Mouse (Mus musculus): Measurements from ENCODE around the gene Vmn1r95. TPM values are rescaled to one million over a fixed set of nuclear protein-coding genes. Genes with fewer than 3 reads are reported as not detected.
"Not testable (repeated sequence)": the region's sequence is repeated elsewhere in the genome, so short reads cannot be mapped to it uniquely, and the experiment has no call there.

Gene Vmn1r95
- total RNA-seq (2014; fragmentation: Nextera tagmentation) (not detected in 2 replicates), total RNA-seq (2017) (0.17 TPM in 1 of 2 replicates, not detected in the other), polyA plus RNA-seq (2012) (not detected in 2 replicates)

DNA sequence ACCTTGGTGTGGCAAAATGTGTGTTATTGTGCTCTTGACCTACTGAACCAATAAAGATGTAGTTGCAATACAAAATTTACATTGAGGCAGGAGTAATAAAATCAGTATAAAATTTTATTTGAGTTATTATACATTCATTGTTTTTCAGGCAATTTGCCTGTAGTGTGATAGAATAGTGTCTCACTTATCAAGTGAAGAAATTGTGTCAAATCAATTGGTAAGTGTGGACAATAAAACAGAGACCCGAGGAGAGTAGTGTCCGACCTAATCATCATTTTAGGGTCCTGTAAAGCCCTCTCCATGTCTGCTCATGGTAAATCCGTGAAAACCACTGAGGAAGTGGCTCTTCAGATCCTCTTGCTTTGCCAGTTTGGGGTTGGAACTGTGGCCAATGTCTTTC lies at the start of gene Vmn1r95:
Vmn1r95 (plus strand) TSS at position 301 of the 400 bp plus-strand sequence.
- not testable (repeated sequence) for H3K4me1 ChIP-seq (ENCODE audit: insufficient read depth, low read depth, low read length); DNase-seq (ENCODE audit: low spot score); ATAC-seq (ENCODE audit: extremely low read depth, insufficient number of reproducible peaks, low FRiP score, poor library complexity, severe bottlenecking); H3K36me3 ChIP-seq (replicated peaks); H3K9me3 ChIP-seq (replicated peaks); H3K4me3 ChIP-seq (ENCODE audit: low read depth, low read length); H3K27me3 ChIP-seq (ENCODE audit: insufficient read depth, low read length)

GRCm38 (mm10) chr7:20168277-20168676 lies 25.2 kb upstream of the Vmn1r95 start, which contains the start of gene Vmn1r94:
Gene Vmn1r94 (minus strand): TSS chr7:20168377.
- H3K27me3 ChIP-seq (ENCODE audit: insufficient read depth, low read length), result not testable (repeated sequence)

GRCm38 (mm10) chr7:20205507-20205906 lies 12.0 kb downstream of the Vmn1r95 start, which contains the start of gene Gm6164:
Gene Gm6164 (minus strand): TSS chr7:20205607.
- H3K4me1 ChIP-seq (ENCODE audit: insufficient read depth, low read depth, low read length); DNase-seq (ENCODE audit: low spot score); H3K27me3 ChIP-seq (ENCODE audit: insufficient read depth, low read length); ATAC-seq (ENCODE audit: extremely low read depth, insufficient number of reproducible peaks, low FRiP score, poor library complexity, severe bottlenecking); H3K36me3 ChIP-seq (replicated peaks); H3K9me3 ChIP-seq (replicated peaks); H3K4me3 ChIP-seq (ENCODE audit: low read depth, low read length): not testable (repeated sequence)

More at GRCm38 (mm10) chr7:20168277-20168676, 25.2 kb upstream of the Vmn1r95 start, which contains the start of gene Vmn1r94:
- not testable (repeated sequence) for ATAC-seq (ENCODE audit: extremely low read depth, insufficient number of reproducible peaks, low FRiP score, poor library complexity, severe bottlenecking); H3K36me3 ChIP-seq (replicated peaks); DNase-seq (ENCODE audit: low spot score); H3K9me3 ChIP-seq (replicated peaks); H3K4me1 ChIP-seq (ENCODE audit: insufficient read depth, low read depth, low read length); H3K4me3 ChIP-seq (ENCODE audit: low read depth, low read length)

GRCm38 (mm10) chr7:20233728-20234127 lies 40.2 kb downstream of the Vmn1r95 start, which contains the start of gene Gm4498:
Gene Gm4498 (minus strand): TSS chr7:20233828.
- H3K36me3 ChIP-seq (replicated peaks); H3K27me3 ChIP-seq (ENCODE audit: insufficient read depth, low read length); DNase-seq (ENCODE audit: low spot score); H3K9me3 ChIP-seq (replicated peaks); H3K4me3 ChIP-seq (ENCODE audit: low read depth, low read length); ATAC-seq (ENCODE audit: extremely low read depth, insufficient number of reproducible peaks, low FRiP score, poor library complexity, severe bottlenecking); H3K4me1 ChIP-seq (ENCODE audit: insufficient read depth, low read depth, low read length): not testable (repeated sequence)

Other genes with a start within 250 kb of the Vmn1r95 start
- not detected in 2 replicates for gene Igsf23, start 243.0 kb upstream of the Vmn1r95 start, total RNA-seq (2014; fragmentation: Nextera tagmentation)
- 0.11 TPM in 1 of 2 replicates, not detected in the other for gene Igsf23, start 243.0 kb upstream of the Vmn1r95 start, total RNA-seq (2017)
- gene Igsf23, start 243.0 kb upstream of the Vmn1r95 start, polyA plus RNA-seq (2012), result not detected in 2 replicates
- not detected in 2 replicates for gene Ceacam20, start 228.3 kb upstream of the Vmn1r95 start, total RNA-seq (2014; fragmentation: Nextera tagmentation)
- gene Ceacam20, start 228.3 kb upstream of the Vmn1r95 start, total RNA-seq (2017), result not detected in 2 replicates
- not detected in 2 replicates for gene Ceacam20, start 228.3 kb upstream of the Vmn1r95 start, polyA plus RNA-seq (2012)
- gene Nlrp9b, start 202.2 kb upstream of the Vmn1r95 start, total RNA-seq (2014; fragmentation: Nextera tagmentation), result not detected in 2 replicates
- gene Nlrp9b, start 202.2 kb upstream of the Vmn1r95 start, total RNA-seq (2017), result 0.12 and 0.38 TPM in 2 replicates
- gene Nlrp9b, start 202.2 kb upstream of the Vmn1r95 start, polyA plus RNA-seq (2012), result not detected in 2 replicates
- not detected in 2 replicates for gene Vmn1r91, start 94.0 kb upstream of the Vmn1r95 start, total RNA-seq (2014; fragmentation: Nextera tagmentation)
- gene Vmn1r91, start 94.0 kb upstream of the Vmn1r95 start, total RNA-seq (2017), result 0.05 and 0.06 TPM in 2 replicates
- gene Vmn1r91, start 94.0 kb upstream of the Vmn1r95 start, polyA plus RNA-seq (2012), result not detected in 2 replicates
- gene Gm16442, start 71.1 kb upstream of the Vmn1r95 start, total RNA-seq (2014; fragmentation: Nextera tagmentation), result not detected in 2 replicates
- 0.27 TPM in 1 of 2 replicates, not detected in the other for gene Gm16442, start 71.1 kb upstream of the Vmn1r95 start, total RNA-seq (2017)
- gene Gm16442, start 71.1 kb upstream of the Vmn1r95 start, polyA plus RNA-seq (2012), result not detected in 2 replicates
- gene Vmn1r93, start 54.6 kb upstream of the Vmn1r95 start, total RNA-seq (2014; fragmentation: Nextera tagmentation), result not detected in 2 replicates
- not detected in 2 replicates for gene Vmn1r93, start 54.6 kb upstream of the Vmn1r95 start, total RNA-seq (2017)
- gene Vmn1r93, start 54.6 kb upstream of the Vmn1r95 start, polyA plus RNA-seq (2012), result not detected in 2 replicates
- gene Vmn1r94, start 25.3 kb upstream of the Vmn1r95 start, total RNA-seq (2014; fragmentation: Nextera tagmentation), result not detected in 2 replicates
- gene Vmn1r94, start 25.3 kb upstream of the Vmn1r95 start, total RNA-seq (2017), result not detected in 2 replicates
- not detected in 2 replicates for gene Vmn1r94, start 25.3 kb upstream of the Vmn1r95 start, polyA plus RNA-seq (2012)
- not detected in 2 replicates for gene Gm6164, start 11.9 kb downstream of the Vmn1r95 start, total RNA-seq (2014; fragmentation: Nextera tagmentation)
- gene Gm6164, start 11.9 kb downstream of the Vmn1r95 start, total RNA-seq (2017), result not detected in 2 replicates
- not detected in 2 replicates for gene Gm6164, start 11.9 kb downstream of the Vmn1r95 start, polyA plus RNA-seq (2012)
- gene Gm4498, start 40.1 kb downstream of the Vmn1r95 start, total RNA-seq (2014; fragmentation: Nextera tagmentation), result not detected in 2 replicates
- not detected in 2 replicates for gene Gm4498, start 40.1 kb downstream of the Vmn1r95 start, total RNA-seq (2017)
- not detected in 2 replicates for gene Gm4498, start 40.1 kb downstream of the Vmn1r95 start, polyA plus RNA-seq (2012)
- gene Gm5890, start 69.1 kb downstream of the Vmn1r95 start, total RNA-seq (2014; fragmentation: Nextera tagmentation), result not detected in 2 replicates
- gene Gm5890, start 69.1 kb downstream of the Vmn1r95 start, total RNA-seq (2017), result not detected in 2 replicates
- gene Gm5890, start 69.1 kb downstream of the Vmn1r95 start, polyA plus RNA-seq (2012), result not detected in 2 replicates
- gene Gm4133, start 140.4 kb downstream of the Vmn1r95 start, total RNA-seq (2014; fragmentation: Nextera tagmentation), result not detected in 2 replicates
- not detected in 2 replicates for gene Gm4133, start 140.4 kb downstream of the Vmn1r95 start, total RNA-seq (2017)
- gene Gm4133, start 140.4 kb downstream of the Vmn1r95 start, polyA plus RNA-seq (2012), result not detected in 2 replicates
- not detected in 2 replicates for gene Gm5728, start 181.7 kb downstream of the Vmn1r95 start, total RNA-seq (2014; fragmentation: Nextera tagmentation)
- not detected in 2 replicates for gene Gm5728, start 181.7 kb downstream of the Vmn1r95 start, total RNA-seq (2017)
- not detected in 2 replicates for gene Gm5728, start 181.7 kb downstream of the Vmn1r95 start, polyA plus RNA-seq (2012)
- gene Vmn1r100, start 224.2 kb downstream of the Vmn1r95 start, total RNA-seq (2014; fragmentation: Nextera tagmentation), result not detected in 2 replicates
- gene Vmn1r100, start 224.2 kb downstream of the Vmn1r95 start, total RNA-seq (2017), result not detected in 2 replicates
- gene Vmn1r100, start 224.2 kb downstream of the Vmn1r95 start, polyA plus RNA-seq (2012), result not detected in 2 replicates
- gene Vmn1r101, start 248.9 kb downstream of the Vmn1r95 start, total RNA-seq (2014; fragmentation: Nextera tagmentation), result not detected in 2 replicates
- not detected in 2 replicates for gene Vmn1r101, start 248.9 kb downstream of the Vmn1r95 start, total RNA-seq (2017)
- not detected in 2 replicates for gene Vmn1r101, start 248.9 kb downstream of the Vmn1r95 start, polyA plus RNA-seq (2012)

Measured in G1E (cell line).